8 mouse cellular contexts compared by ENCODE assay signal in the genomic region with DNA sequence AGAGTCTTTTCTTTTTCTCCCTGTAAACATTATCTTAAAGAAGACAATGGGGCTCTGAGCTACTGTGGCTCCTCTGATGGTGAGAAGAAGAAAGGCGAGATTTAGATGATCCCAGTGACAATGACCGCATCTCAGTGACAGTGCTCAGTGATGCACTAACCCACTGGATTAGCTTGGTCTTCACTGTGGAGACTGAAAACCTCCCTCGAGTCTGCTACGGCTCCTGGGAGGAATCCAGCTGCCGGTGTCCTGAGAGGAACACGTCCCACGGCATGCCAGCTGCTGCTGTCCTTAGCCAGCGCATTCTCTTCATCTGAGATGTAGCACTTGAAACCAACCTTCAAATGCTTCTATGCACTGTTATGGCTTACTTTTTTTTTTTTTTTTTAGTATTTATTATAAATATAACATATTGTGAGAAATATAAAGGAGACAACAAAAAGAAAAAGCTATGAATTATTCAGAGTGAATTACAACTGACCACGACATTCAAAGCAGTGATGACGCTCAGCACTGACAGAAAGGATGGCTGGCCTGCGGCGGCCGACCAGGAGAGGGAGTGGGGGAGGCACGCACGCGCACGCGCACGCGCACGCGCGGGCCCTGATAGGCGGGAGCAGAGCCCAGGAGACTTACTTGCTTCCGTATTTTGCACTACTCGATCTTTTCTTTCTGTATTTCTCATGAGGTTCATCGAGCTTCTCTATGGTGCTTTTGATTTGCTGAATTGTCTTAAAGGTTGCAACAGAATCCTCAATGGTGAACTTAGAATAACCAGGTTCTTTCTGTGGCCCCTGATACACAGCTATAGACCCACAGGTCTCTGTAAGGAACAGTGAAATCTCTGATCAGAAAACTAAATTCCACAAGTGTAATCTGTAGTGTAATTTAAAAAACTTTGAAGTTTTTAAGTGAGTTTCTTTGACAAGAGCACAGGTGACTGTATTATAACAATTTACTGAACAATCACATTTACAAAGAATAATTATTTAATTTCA. TPM values are rescaled to one million over a fixed set of nuclear protein-coding genes. Genes with fewer than 3 reads are reported as not detected.
DNase-seq lines count a peak whose midpoint lies in the region; ATAC-seq lines count a peak whose summit lies in the region.

No protein-coding gene starts in this region.

- no peaks in the 10 kb centered on the region for H3K27me3 ChIP-seq in heart, embryonic 15.5 days
- no peaks in the 10 kb centered on the region for H3K27me3 ChIP-seq in lung, embryonic 16.5 days (ENCODE audit: control insufficient read depth, insufficient read depth, low read depth, low read length)
- no peaks in the 10 kb centered on the region for H3K27me3 ChIP-seq in neural tube, embryonic 14.5 days (ENCODE audit: control insufficient read depth, insufficient read depth, low read length)

- H3K9me3 ChIP-seq in heart, embryonic 15.5 days (replicated peaks): no peaks in the 10 kb centered on the region
- no peaks in the 10 kb centered on the region for H3K9me3 ChIP-seq in lung, embryonic 16.5 days (ENCODE audit: control insufficient read depth, low read length)
- no peaks in the 10 kb centered on the region for H3K9me3 ChIP-seq in neural tube, embryonic 14.5 days (ENCODE audit: control insufficient read depth, low read length)

- peak overlapping the region; percentile 53 for H3K4me2 ChIP-seq in heart, embryonic 15.5 days
- H3K4me2 ChIP-seq in lung, embryonic 16.5 days (ENCODE audit: low read depth, low read length): peak overlapping the region; percentile 24
- H3K4me2 ChIP-seq in neural tube, embryonic 14.5 days (ENCODE audit: low read depth, low read length): peak overlapping the region; percentile 42; the same call in 1 of the 2 replicates

- 0 out of 2 replicates have a peak, but pooled peaks cover 1% of the 10 kb centered on the region for H3K4me1 ChIP-seq in heart, embryonic 15.5 days (replicated peaks)
- 0 out of 2 replicates have a peak, but pooled peaks cover 2% of the 10 kb centered on the region for H3K4me1 ChIP-seq in lung, embryonic 16.5 days (replicated peaks; ENCODE audit: control insufficient read depth, insufficient read depth, low read length)
- no peaks in the 10 kb centered on the region for H3K4me1 ChIP-seq in neural tube, embryonic 14.5 days (ENCODE audit: control insufficient read depth, insufficient read depth, low read length)

- H3K27ac ChIP-seq in heart, embryonic 15.5 days: no peak overlapping the region
- no peak overlapping the region for H3K27ac ChIP-seq in lung, embryonic 16.5 days (ENCODE audit: low read length)
- peak overlapping the region; percentile 55; the same call in 1 of the 2 replicates for H3K27ac ChIP-seq in neural tube, embryonic 14.5 days (ENCODE audit: low read depth, low read length)

- peak; percentile 95 for ATAC-seq in erythroblast, adult 5-6 weeks (replicated peaks; ENCODE audit: low FRiP score, poor library complexity, severe bottlenecking)
- peak; percentile 79; the same call in 1 of the 2 replicates for ATAC-seq in heart, embryonic 15.5 days (replicated peaks; ENCODE audit: insufficient number of reproducible peaks, insufficient read depth, low FRiP score, low read depth)
- peak; percentile 71; the same call in 1 of the 2 replicates for ATAC-seq in lung, embryonic 16.5 days (ENCODE audit: low read depth)
- peak; percentile 88 for ATAC-seq in neural tube, embryonic 14.5 days (ENCODE audit: low read depth)

- no peak overlapping the region for H3K9ac ChIP-seq in heart, embryonic 15.5 days
- no peak overlapping the region; the same call in 1 of the 2 replicates for H3K9ac ChIP-seq in lung, embryonic 16.5 days (ENCODE audit: low read length)
- H3K9ac ChIP-seq in neural tube, embryonic 14.5 days (replicated peaks; ENCODE audit: low read depth, low read length): no peak overlapping the region

- peak; percentile 68 for DNase-seq in ES-CJ7 (ENCODE audit: low read depth, low spot score)
- DNase-seq in c-Kit-negative CD71-positive TER-119-positive erythroid progenitor cells, embryonic 14.5 days (ENCODE audit: low read depth, low spot score): peak; percentile 50
- peak; percentile 22 to 52 for DNase-seq in kidney, postnatal 36 days
- peak; percentile 47 for DNase-seq in thymus, postnatal 25 days

- peaks cover 14% of the 10 kb centered on the region; the same call in 1 of the 2 replicates for H3K36me3 ChIP-seq in heart, embryonic 15.5 days
- H3K36me3 ChIP-seq in lung, embryonic 16.5 days (ENCODE audit: control insufficient read depth, insufficient read depth, low read length): peaks cover 15% of the 10 kb centered on the region
- H3K36me3 ChIP-seq in neural tube, embryonic 14.5 days (ENCODE audit: control insufficient read depth, insufficient read depth, low read length): peaks cover 19% of the 10 kb centered on the region

- H3K4me3 ChIP-seq in heart, embryonic 15.5 days: peak overlapping the region; percentile 40
- no peak overlapping the region for H3K4me3 ChIP-seq in lung, embryonic 16.5 days (ENCODE audit: low read length)
- 0 out of 2 replicates have a peak overlapping the region, but pooled peaks have one; percentile 17 for H3K4me3 ChIP-seq in neural tube, embryonic 14.5 days (ENCODE audit: low read depth, low read length)

- 41% methylated on average over 27 of the region's 27 CpGs for WGBS in heart, embryonic 15.5 days
- 36% methylated on average over 27 of the region's 27 CpGs for WGBS in lung, embryonic 16.5 days
- WGBS in neural tube, embryonic 14.5 days: 24% methylated on average over 27 of the region's 27 CpGs

RNA-seq across cellular contexts. Expression of a gene that starts 18.9 kb away (rescaled TPM):
- total RNA-seq in erythroblast, adult 5-6 weeks (2015; ENCODE audit: low replicate concordance): not detected in 2 replicates
- not detected in 2 replicates for total RNA-seq in erythroblast, adult 5-6 weeks (2017; ENCODE audit: low replicate concordance)
- polyA plus RNA-seq in heart, embryonic 15.5 days (2015; fragmentation: Nextera tagmentation; extraction: Ambion mirVana): 0.06 TPM in 1 of 2 replicates, not detected in the other
- 1.7 and 2.0 TPM in 2 replicates for polyA plus RNA-seq in lung, embryonic 16.5 days (2015; fragmentation: Nextera tagmentation; extraction: Ambion mirVana)
- polyA plus RNA-seq in neural tube, embryonic 14.5 days (2014; fragmentation: Nextera tagmentation; extraction: Ambion mirVana): not detected in 2 replicates
